Mouse (Mus musculus): ENCODE data around the gene Gm20671. TPM values are rescaled to one million over a fixed set of nuclear protein-coding genes. Genes with fewer than 3 reads are reported as not detected.

Gene Gm20671
- polyA plus RNA-seq, 1 experiment from 2014 or later = not detected

GRCm38 (mm10) chr5:32706226-32706780 lies 120.6 kb downstream of the Gm20671 start:
- Histone ChIP-seq H3K4me3 (ENCODE audit: control insufficient read depth in 1 of 2, insufficient read depth in 1 of 2, low read depth in 1 of 2, low read length in 2 of 2) (no peak overlapping the region), H3K4me2 (ENCODE audit: low read length) (no peak overlapping the region), H3K36me3 (ENCODE audit: control insufficient read depth, insufficient read depth, low read length) (no peaks in the 10 kb centered on the region), H3K27ac (replicated peaks in 1 of 2; ENCODE audit: control insufficient read depth in 1 of 2, insufficient read depth in 1 of 2, low read depth in 2 of 2, low read length in 2 of 2) (no peak overlapping the region), H3K9me3 (ENCODE audit: control insufficient read depth, low read length) (no peaks in the 10 kb centered on the region), H3K27me3 (ENCODE audit: control insufficient read depth, insufficient read depth, low read length) (no peaks in the 10 kb centered on the region), H3K4me1 (ENCODE audit: control insufficient read depth in 2 of 2, insufficient read depth in 2 of 2, low read length in 2 of 2) (peaks cover 0 to 4% of the 10 kb centered on the region in 2 experiments; a peak in 1 of 4 replicates), H3K9ac (ENCODE audit: low read length) (no peak overlapping the region)
- WGBS = 47% methylated on average over 2 of the region's 2 CpGs
- ATAC-seq (ENCODE audit: insufficient number of reproducible peaks, insufficient read depth, low FRiP score, low read depth) = no peak

GRCm38 (mm10) chr5:32697208-32697867 lies 129.6 kb downstream of the Gm20671 start:
- 57% methylated on average over 5 of the region's 5 CpGs for WGBS

GRCm38 (mm10) chr5:32693411-32693810 lies 133.5 kb downstream of the Gm20671 start:
- Histone ChIP-seq H3K4me3 (ENCODE audit: control insufficient read depth in 1 of 2, insufficient read depth in 1 of 2, low read depth in 1 of 2, low read length in 2 of 2) (no peak overlapping the region), H3K4me1 (ENCODE audit: control insufficient read depth in 2 of 2, insufficient read depth in 2 of 2, low read length in 2 of 2) (no peaks in the 10 kb centered on the region), H3K27me3 (ENCODE audit: control insufficient read depth, insufficient read depth, low read length) (no peaks in the 10 kb centered on the region), H3K36me3 (ENCODE audit: control insufficient read depth, insufficient read depth, low read length) (peaks cover 1% of the 10 kb centered on the region; the same call in 1 of the 2 replicates), H3K4me2 (ENCODE audit: low read length) (no peak overlapping the region), H3K9ac (ENCODE audit: low read length) (no peak overlapping the region), H3K27ac (replicated peaks in 1 of 2; ENCODE audit: control insufficient read depth in 1 of 2, insufficient read depth in 1 of 2, low read depth in 2 of 2, low read length in 2 of 2) (no peak overlapping the region), H3K9me3 (ENCODE audit: control insufficient read depth, low read length) (no peaks in the 10 kb centered on the region)
- no peak for ATAC-seq (ENCODE audit: insufficient number of reproducible peaks, insufficient read depth, low FRiP score, low read depth)
- 25% methylated on average over 2 of the region's 2 CpGs for WGBS

More at GRCm38 (mm10) chr5:32697208-32697867, 129.6 kb downstream of the Gm20671 start:
- Histone ChIP-seq H3K27ac (replicated peaks in 1 of 2; ENCODE audit: control insufficient read depth in 1 of 2, insufficient read depth in 1 of 2, low read depth in 2 of 2, low read length in 2 of 2) (no peak overlapping the region), H3K27me3 (ENCODE audit: control insufficient read depth, insufficient read depth, low read length) (no peaks in the 10 kb centered on the region), H3K9me3 (ENCODE audit: control insufficient read depth, low read length) (no peaks in the 10 kb centered on the region), H3K9ac (ENCODE audit: low read length) (no peak overlapping the region), H3K4me1 (ENCODE audit: control insufficient read depth in 2 of 2, insufficient read depth in 2 of 2, low read length in 2 of 2) (no peaks in the 10 kb centered on the region), H3K36me3 (ENCODE audit: control insufficient read depth, insufficient read depth, low read length) (no peaks in the 10 kb centered on the region), H3K4me2 (ENCODE audit: low read length) (no peak overlapping the region), H3K4me3 (ENCODE audit: control insufficient read depth in 1 of 2, insufficient read depth in 1 of 2, low read depth in 1 of 2, low read length in 2 of 2) (no peak overlapping the region)
- no peak for ATAC-seq (ENCODE audit: insufficient number of reproducible peaks, insufficient read depth, low FRiP score, low read depth)

Other genes starting within 250 kb of the Gm20671 start
- gene Yes1, start 215.9 kb downstream of the Gm20671 start, polyA plus RNA-seq (2014; fragmentation: Nextera tagmentation; extraction: Ambion mirVana) = 29.4 and 31.2 TPM in 2 replicates
- gene Pisd, start 41.5 kb downstream of the Gm20671 start, polyA plus RNA-seq (2014; fragmentation: Nextera tagmentation; extraction: Ambion mirVana) = 49.2 TPM in 2 replicates
- gene Prr14l, start 27.1 kb upstream of the Gm20671 start, polyA plus RNA-seq (2014; fragmentation: Nextera tagmentation; extraction: Ambion mirVana) = 8.2 and 14.1 TPM in 2 replicates
- gene Depdc5, start 36.6 kb upstream of the Gm20671 start, polyA plus RNA-seq (2014; fragmentation: Nextera tagmentation; extraction: Ambion mirVana) = 17.1 and 17.5 TPM in 2 replicates
- 438 and 448 TPM in 2 replicates for gene Ywhah, start 191.7 kb upstream of the Gm20671 start, polyA plus RNA-seq (2014; fragmentation: Nextera tagmentation; extraction: Ambion mirVana)

Measured in heart, embryonic 14.5 days (tissue).